Mouse (Mus musculus) heart, postnatal 0 days (tissue): ENCODE measurements around the gene Tmem229b.
"Not testable (repeated sequence)": the region's sequence is repeated elsewhere in the genome, so short reads cannot be mapped to it uniquely, and the experiment has no call there.

Source experiments
- CTCF ChIP-seq: IDR thresholded peaks from 2 replicates; pipeline ENCODE4 v1.5.1; 2016; ENCODE audit warnings: antibody characterized with exemption, control low read depth, low read depth
- EP300 ChIP-seq: IDR thresholded peaks from 2 replicates; pipeline ENCODE4 v1.6.1; 2016; ENCODE audit warnings: antibody characterized with exemption, low read depth

DNA sequence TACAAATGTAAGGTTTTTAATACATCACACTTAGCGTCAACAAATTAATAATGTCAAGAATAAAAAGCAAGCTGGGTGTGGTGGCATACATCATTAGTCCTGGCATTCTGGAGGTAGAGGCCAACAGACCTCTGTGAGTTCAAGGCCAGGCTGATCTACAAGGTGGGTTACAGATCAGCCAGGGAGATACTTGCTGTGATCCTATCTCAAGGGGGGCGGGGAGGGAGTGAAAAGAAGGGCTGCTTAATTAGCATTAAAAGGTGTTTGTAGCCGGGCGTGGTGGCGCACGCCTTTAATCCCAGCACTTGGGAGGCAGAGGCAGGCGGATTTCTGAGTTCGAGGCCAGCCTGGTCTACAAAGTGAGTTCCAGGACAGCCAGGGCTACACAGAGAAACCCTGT is 20.1 kb upstream of the Tmem229b start:
- TF ChIP-seq CTCF, EP300: not testable (repeated sequence)
